Mouse (Mus musculus) layer of hippocampus, postnatal 25 days (tissue): Measurements from ENCODE around the gene Ddhd1. TPM values are rescaled to one million over a fixed set of nuclear protein-coding genes. Genes with fewer than 3 reads are reported as not detected.

Experiments
- DNase-seq, 2 experiments: peaks; one replicate each; pipeline ENCODE4 v3.0.0; 2022; ENCODE audit warnings: mixed read lengths in 2 of 2, low spot score in 1 of 2; ENCODE audit errors: extremely low spot score in 1 of 2
- total RNA-seq, 2 experiments: library from RNA; stranded (reverse); gene quantifications; 2 replicates each; pipeline ENCODE4 v1.2.3; 2021

The Ddhd1 gene
- 10 to 100 TPM; 63.8 to 78.2 TPM for total RNA-seq

- DNase-seq, result peak; percentile 73 to 83
Measured at GRCm38 (mm10) chr14:45657641-45658611, at the start of gene Ddhd1. Gene Ddhd1 (minus strand): TSS chr14:45658143.

DNA sequence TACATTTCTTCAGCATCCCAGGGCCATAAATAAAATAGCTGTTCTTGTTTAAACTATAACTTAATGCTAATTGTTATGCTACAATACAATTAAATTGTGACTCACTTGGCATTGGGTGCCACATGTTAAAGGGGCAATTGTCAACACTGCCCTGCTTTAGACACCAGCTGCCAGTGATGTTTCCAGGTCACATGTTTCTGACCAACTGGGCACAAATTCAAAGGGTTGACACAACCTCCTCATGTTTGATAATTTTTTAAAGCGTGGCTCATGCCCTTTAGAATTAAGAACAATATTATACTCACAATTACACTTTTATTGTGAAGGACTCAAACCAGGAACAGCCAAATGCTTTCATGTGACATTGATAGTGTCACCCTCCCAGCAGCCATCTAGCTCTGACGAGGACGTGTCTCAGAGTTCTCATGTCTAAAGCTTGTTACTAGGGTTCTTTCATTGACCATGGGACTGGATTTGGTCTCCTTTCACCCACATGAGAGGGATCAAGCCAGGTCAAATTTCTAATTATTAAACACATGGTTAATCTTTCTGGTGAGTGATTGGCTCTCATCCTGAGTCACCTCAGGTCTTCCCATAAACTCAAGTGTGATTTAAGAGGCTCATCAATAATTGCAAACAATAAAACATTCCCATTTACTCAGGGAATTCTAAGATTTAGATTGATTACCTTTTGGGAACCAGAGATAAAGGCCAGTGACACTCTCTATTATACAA is 49.4 kb upstream of the Ddhd1 start:
- DNase-seq, result no peak

GRCm38 (mm10) chr14:45700031-45700572 is 42.2 kb upstream of the Ddhd1 start:
- DNase-seq, result no peak

- DNase-seq, result no peak
Measured at GRCm38 (mm10) chr14:45698867-45699266, 40.9 kb upstream of the Ddhd1 start.

DNA sequence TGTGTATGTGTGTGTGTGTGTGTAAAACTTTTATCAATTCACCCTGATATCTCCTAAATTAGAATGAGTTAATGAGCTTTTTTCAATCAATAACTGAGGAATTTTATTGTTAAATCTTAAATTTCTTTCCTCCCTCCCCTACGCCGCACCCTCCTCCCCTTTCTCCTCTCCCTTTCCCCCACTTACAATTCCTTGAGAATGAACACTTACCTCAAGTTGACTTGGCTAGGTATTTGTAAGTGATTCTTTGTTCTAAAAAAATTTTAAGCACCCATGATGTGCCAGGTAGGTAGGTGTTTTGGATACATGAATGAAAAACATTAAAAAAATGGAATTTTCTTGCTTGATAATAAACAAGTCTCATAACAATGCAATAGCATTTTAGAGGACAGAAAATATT is 38.2 kb upstream of the Ddhd1 start:
- no peak for DNase-seq

GRCm38 (mm10) chr14:45693891-45694290 is 35.9 kb upstream of the Ddhd1 start:
- DNase-seq, result no peak

- DNase-seq, result peak; percentile 55 to 61
Measured at GRCm38 (mm10) chr14:45690520-45691246, 32.7 kb upstream of the Ddhd1 start.

DNA sequence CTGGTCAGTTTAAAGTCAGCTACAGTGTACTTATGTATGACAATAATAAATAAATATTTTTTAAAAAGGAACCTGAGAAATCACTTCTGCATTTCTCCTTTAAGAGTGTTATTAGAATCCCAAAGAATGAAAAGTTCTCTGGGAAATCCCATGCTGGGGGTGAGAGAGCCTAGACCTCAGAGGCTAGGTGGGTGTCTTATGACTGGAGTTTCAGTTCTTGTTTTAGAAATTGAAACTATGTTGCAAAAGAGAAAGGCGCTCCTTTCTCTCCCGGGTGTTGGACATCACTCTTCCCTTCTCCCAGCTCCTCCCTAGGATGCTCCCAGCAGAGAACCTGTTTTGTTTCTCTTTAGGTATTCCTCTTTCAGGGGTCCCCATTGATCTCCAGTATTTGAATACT is 27.4 kb upstream of the Ddhd1 start:
- no peak for DNase-seq

GRCm38 (mm10) chr14:45676722-45677121 is 18.8 kb upstream of the Ddhd1 start:
- no peak for DNase-seq

DNA sequence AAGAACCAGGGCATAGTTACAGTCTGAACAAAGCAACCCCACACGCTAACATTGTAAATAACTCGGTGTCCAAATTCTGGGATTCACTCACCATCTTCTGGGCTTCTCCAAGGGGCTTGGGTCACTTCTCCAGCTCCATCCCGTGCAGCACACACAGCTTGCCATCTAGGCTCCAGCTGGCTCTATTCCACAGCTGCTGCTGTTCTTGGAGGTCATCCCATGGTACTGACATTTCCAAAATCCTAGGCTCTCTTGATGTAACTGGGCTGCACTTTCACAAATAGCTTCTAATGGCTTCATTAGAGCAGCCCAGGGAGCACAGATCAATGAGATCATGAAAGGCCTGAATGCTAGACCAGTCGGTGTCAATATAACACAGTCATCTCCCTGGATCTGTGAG is 10.4 kb upstream of the Ddhd1 start:
- DNase-seq, result no peak

DNA sequence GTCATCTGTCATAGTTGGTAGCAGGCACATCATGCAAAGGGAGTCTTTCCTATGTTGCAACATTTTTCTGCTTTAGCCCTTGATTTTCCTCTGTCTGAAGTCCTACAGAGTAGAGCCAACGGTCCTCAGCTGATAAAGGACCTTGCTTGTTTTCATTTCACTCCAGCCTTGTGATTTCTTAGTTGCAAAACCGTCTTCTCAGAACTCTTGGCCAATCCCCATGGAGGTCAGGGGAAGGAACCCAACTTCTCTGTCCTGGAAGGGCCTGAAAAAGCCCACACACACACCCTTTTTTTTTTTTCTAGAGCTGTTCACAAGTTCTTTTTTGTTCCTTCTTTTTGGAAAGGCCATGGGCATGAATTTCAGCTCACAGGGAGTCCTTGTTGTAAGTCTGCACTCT is 9.3 kb upstream of the Ddhd1 start:
- DNase-seq, result no peak

- no peak for DNase-seq
Measured at GRCm38 (mm10) chr14:45661575-45661974, 3.6 kb upstream of the Ddhd1 start.

DNA sequence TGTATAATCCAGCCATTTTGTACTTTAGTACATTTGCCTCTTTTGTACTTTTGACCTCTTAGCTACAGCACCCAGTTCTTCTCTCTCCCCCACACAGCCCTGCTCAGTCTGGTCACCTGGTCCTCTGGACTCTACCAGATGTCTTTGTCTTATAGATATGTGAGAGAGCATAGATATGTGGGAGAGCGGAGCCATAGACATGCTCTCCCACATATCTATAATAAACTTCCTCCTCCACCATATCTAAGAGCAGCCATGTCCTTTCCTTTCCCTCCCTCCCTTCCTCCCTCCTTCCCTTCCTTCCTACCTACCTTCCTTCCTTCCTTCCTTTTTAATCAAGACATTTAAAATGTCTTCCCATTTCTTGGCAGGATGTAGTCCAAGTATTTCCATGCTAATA is 2.4 kb upstream of the Ddhd1 start:
- no peak for DNase-seq

- DNase-seq, result peak; percentile 33 to 54
Measured at GRCm38 (mm10) chr14:45656831-45657640, 907 bp downstream of the Ddhd1 start.

DNA sequence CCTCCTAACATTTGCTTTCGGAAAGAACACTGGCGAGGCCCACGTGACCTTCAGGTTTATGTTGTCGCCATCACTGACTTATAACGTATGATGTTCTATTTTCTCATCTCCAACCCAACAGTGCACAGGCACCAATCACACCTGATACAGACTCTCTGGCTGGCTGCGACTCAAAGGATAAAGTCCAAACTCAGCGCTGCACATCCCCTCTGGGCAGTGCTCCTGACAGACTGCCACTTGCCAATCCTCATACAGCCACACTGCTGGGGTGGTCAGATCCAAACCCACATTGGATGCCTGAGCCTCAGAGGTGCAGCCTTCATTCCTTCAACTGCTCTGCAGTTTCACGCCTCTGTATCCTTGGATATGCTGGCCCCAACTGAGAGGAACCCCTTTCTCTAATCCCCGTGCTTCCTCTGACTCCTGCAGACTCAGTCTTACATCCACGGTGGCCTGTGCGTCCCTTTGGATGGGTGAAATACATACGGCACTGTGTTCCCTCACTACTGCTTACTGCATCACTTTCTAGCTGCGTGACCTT is 3.0 kb downstream of the Ddhd1 start:
- DNase-seq, result no peak

GRCm38 (mm10) chr14:45653756-45654155 is 4.2 kb downstream of the Ddhd1 start:
- DNase-seq, result no peak

DNA sequence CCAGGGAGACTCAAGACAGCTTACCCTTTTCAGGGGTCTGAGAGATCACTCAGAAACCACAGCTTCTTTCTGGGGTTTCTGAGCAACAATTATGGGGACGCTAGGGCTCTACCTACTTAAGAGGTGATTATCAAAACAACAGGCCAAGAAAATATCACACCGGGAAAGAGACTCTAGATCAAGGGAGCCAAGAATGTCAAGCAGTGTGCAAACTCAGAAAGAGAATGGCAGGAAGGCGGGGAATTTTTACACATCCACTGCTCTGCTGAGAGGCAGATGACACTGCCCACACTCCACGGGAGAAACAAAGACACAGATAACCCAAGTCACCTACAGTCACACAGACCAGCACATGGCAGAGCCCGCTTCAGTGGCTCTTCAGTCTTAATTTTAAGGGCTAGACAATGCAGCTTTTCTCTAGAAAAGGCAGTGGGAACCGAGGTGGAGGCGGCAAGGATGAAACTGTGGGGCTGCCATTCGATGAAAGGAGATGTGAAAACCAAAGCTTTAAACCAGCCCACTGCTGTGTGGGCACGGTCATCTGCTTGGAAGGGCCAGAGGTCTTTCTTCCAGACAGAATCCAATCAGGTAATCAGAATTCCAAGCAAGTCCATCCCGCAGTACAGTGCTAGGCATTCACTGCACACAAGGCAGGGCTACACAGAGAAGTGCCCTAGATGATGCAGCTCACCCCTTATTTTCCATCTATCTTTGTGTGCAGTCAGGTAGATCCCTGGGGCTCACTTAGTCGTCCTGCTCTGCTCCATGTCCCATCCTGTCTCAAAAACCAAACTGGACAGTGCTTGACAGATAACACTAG is 8.7 kb downstream of the Ddhd1 start:
- no peak for DNase-seq

- DNase-seq, result no peak
Measured at GRCm38 (mm10) chr14:45648144-45648543, 9.8 kb downstream of the Ddhd1 start.

- DNase-seq, result no peak
Measured at GRCm38 (mm10) chr14:45647632-45648031, 10.3 kb downstream of the Ddhd1 start.
